In the genomic region with DNA sequence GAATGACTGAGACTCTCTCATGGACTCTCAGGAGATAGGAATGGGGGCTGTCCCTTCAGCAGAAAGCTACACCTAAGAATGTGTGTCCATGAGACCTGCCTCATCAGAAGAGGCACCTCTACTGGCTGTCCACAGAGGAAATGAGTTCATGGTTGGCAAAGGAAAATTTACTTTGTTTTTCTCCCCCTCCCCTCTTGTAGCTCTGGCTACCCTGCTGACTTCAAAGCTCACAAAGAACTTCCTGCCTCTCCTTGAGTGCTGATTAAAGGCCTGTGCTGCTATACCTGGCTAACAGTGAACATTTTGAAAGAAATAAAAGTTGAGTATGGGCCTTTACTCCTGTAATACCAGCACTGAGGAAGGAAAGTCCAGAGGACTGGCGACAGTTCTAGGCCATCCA, we compare ENCODE assay signal across 28 mouse cellular contexts. TPM values are rescaled to one million over a fixed set of nuclear protein-coding genes. Genes with fewer than 3 reads are reported as not detected.
DNase-seq lines count a peak whose midpoint lies in the region; ATAC-seq lines count a peak whose summit lies in the region.
"Had no signal": no experiment of that assay in that cellular context is flagged by ENCODE, and none has a peak within 500 bp of the region (broad histone marks: within the 10 kb centered on the region; RNA-seq: fewer than 3 reads in every experiment).

No protein-coding gene starts in this region.

- peaks cover 70% of the 10 kb centered on the region for H3K4me1 ChIP-seq in megakaryocyte, embryonic 14.5 days
- H3K4me1 ChIP-seq: embryonic facial prominence, embryonic 12.5 days; embryonic facial prominence, embryonic 15.5 days; forebrain, embryonic 12.5 days; forebrain, embryonic 15.5 days; heart, embryonic 13.5 days; hindbrain, embryonic 12.5 days; hindbrain, embryonic 15.5 days had no signal

- H3K36me3 ChIP-seq in megakaryocyte, embryonic 14.5 days (replicated peaks; ENCODE audit: low read length): peaks cover 91% of the 10 kb centered on the region

- intact Hi-C loops in heart, postnatal 36 days (cut with DNase I): no loop called here

- peak; percentile 43 for DNase-seq in CD4-positive helper T cell, adult 2 months (ENCODE audit: low read depth, low spot score)
- DNase-seq in naive thymus-derived CD4-positive, alpha-beta T cell, adult 2 months (ENCODE audit: low read depth): peak; percentile 61
- no peak for DNase-seq in kidney, adult 8-10 months
- DNase-seq in heart, postnatal 36 days: no peak
- DNase-seq: adrenal gland, adult 2 months; adrenal gland, postnatal 14 days; B cell, adult 2 months; cerebellum, adult 11 months; cerebellum, adult 2 months; cerebellum, adult 9-11 months; cerebellum, postnatal 25 days; gastrocnemius, postnatal 25 days; heart, adult 18-20 months; heart, postnatal 14 days had no signal

- peak overlapping the region; percentile 43 for H3K4me3 ChIP-seq in megakaryocyte, embryonic 14.5 days (replicated peaks)
- H3K4me3 ChIP-seq: embryonic facial prominence, embryonic 12.5 days; embryonic facial prominence, embryonic 15.5 days; forebrain, embryonic 12.5 days; forebrain, embryonic 15.5 days; heart, embryonic 10.5 days; heart, embryonic 13.5 days; hindbrain, embryonic 12.5 days; hindbrain, embryonic 15.5 days had no signal

- H3K9me3 ChIP-seq in megakaryocyte, embryonic 14.5 days: no peaks in the 10 kb centered on the region
- H3K9me3 ChIP-seq: embryonic facial prominence, embryonic 12.5 days; embryonic facial prominence, embryonic 15.5 days; forebrain, embryonic 12.5 days; forebrain, embryonic 15.5 days; G1E; heart, embryonic 10.5 days; heart, embryonic 13.5 days; hindbrain, embryonic 12.5 days; hindbrain, embryonic 15.5 days had no signal

- ATAC-seq in megakaryocyte, adult 5-6 weeks (ENCODE audit: poor library complexity, severe bottlenecking): no peak
- ATAC-seq in CD4-positive, CD25-positive, alpha-beta regulatory T cell, adult 4 months: peak; percentile 82
- ATAC-seq: forebrain, embryonic 15.5 days; Patski had no signal

- no peaks in the 10 kb centered on the region for H3K27me3 ChIP-seq in megakaryocyte, embryonic 14.5 days (replicated peaks)
- H3K27me3 ChIP-seq: CH12.LX; embryonic facial prominence, embryonic 12.5 days; embryonic facial prominence, embryonic 15.5 days; forebrain, embryonic 12.5 days; forebrain, embryonic 15.5 days; heart, embryonic 13.5 days; hindbrain, embryonic 12.5 days; hindbrain, embryonic 15.5 days; Patski had no signal

RNA-seq across cellular contexts. Expression of a gene that starts 9.3 kb away (rescaled TPM):
- polyA plus RNA-seq in megakaryocyte, embryonic 14.5 days (2012; ENCODE audit: insufficient read depth, low replicate concordance): 93.3 and 157 TPM in 2 replicates
- 48.3 and 51.1 TPM in 2 replicates for total RNA-seq in megakaryocyte, adult 5-6 weeks (2015)
- 66.4 and 69.6 TPM in 2 replicates for total RNA-seq in megakaryocyte, adult 5-6 weeks (2017)
- 10 to 100 TPM; 58.1 to 59.3 TPM for polyA plus RNA-seq in CD4-positive, CD25-positive, alpha-beta regulatory T cell, adult 4 months (2017; shearing (Covaris generic))
- total RNA-seq in heart, postnatal 36 days (2021): 10 to 100 TPM; 44.5 to 55.7 TPM

RNA-seq across cellular contexts. Expression of a gene that starts 20.1 kb away (rescaled TPM):
- polyA plus RNA-seq in megakaryocyte, embryonic 14.5 days (2012; ENCODE audit: insufficient read depth, low replicate concordance): 67.7 and 79.9 TPM in 2 replicates
- 43.5 and 49.8 TPM in 2 replicates for total RNA-seq in megakaryocyte, adult 5-6 weeks (2015)
- total RNA-seq in megakaryocyte, adult 5-6 weeks (2017): 91.5 and 103 TPM in 2 replicates
- polyA plus RNA-seq in CD4-positive, CD25-positive, alpha-beta regulatory T cell, adult 4 months (2017; shearing (Covaris generic)): 100 to 1,000 TPM; 150 to 275 TPM
- total RNA-seq in heart, postnatal 36 days (2021): 10 to 100 TPM; 37.3 to 50.4 TPM

RNA-seq across cellular contexts. Expression of a gene that starts 48.1 kb away (rescaled TPM):
- polyA plus RNA-seq in megakaryocyte, embryonic 14.5 days (2012; ENCODE audit: insufficient read depth, low replicate concordance): 32.7 and 47.1 TPM in 2 replicates
- total RNA-seq in megakaryocyte, adult 5-6 weeks (2015): 17.2 and 23.0 TPM in 2 replicates
- total RNA-seq in megakaryocyte, adult 5-6 weeks (2017): 4.9 and 5.9 TPM in 2 replicates
- 10 to 100 TPM; 11.0 to 14.0 TPM for polyA plus RNA-seq in CD4-positive, CD25-positive, alpha-beta regulatory T cell, adult 4 months (2017; shearing (Covaris generic))
- 10 to 100 TPM; 18.9 to 19.1 TPM for total RNA-seq in heart, postnatal 36 days (2021)

RNA-seq across cellular contexts. Expression of a gene that starts 56.6 kb away (rescaled TPM):
- polyA plus RNA-seq in megakaryocyte, embryonic 14.5 days (2012; ENCODE audit: insufficient read depth, low replicate concordance): 125 and 148 TPM in 2 replicates
- total RNA-seq in megakaryocyte, adult 5-6 weeks (2015): 128 and 143 TPM in 2 replicates
- 20.7 and 30.3 TPM in 2 replicates for total RNA-seq in megakaryocyte, adult 5-6 weeks (2017)
- 10 to 100 TPM; 60.5 to 81.2 TPM for polyA plus RNA-seq in CD4-positive, CD25-positive, alpha-beta regulatory T cell, adult 4 months (2017; shearing (Covaris generic))
- 10 to 100 TPM; 52.3 to 55.0 TPM for total RNA-seq in heart, postnatal 36 days (2021)

Comparison
In these comparisons a context has a peak if more than half of its experiments do, and no peak if none do; other contexts are left out.
1. DNase-seq: peak in CD4-positive helper T cell, adult 2 months (single experiment) and naive thymus-derived CD4-positive, alpha-beta T cell, adult 2 months (single experiment); none in kidney, adult 8-10 months (0 of 2) and heart, postnatal 36 days (0 of 2).